Mouse (Mus musculus): ENCODE data around the gene Olfr1018. TPM values are rescaled to one million over a fixed set of nuclear protein-coding genes. Genes with fewer than 3 reads are reported as not detected.

Olfr1018 gene
- polyA plus RNA-seq (2012; rRNA removed), result not detected in 2 replicates

GRCm38 (mm10) chr2:85818179-85818578 lies at the start of gene Olfr1018:
TSS of gene Olfr1018 (plus strand) at chr2:85818479.

GRCm38 (mm10) chr2:85772413-85772812 lies 45.9 kb upstream of the Olfr1018 start, which contains the start of gene Olfr1014:
TSS of gene Olfr1014 (plus strand) at chr2:85772713.

GRCm38 (mm10) chr2:85781717-85782116 lies 36.6 kb upstream of the Olfr1018 start, which contains the start of gene Olfr1015:
TSS of gene Olfr1015 (plus strand) at chr2:85782017.

GRCm38 (mm10) chr2:85802444-85802843 lies 15.8 kb upstream of the Olfr1018 start, which contains the start of gene Olfr1016:
TSS of gene Olfr1016 (minus strand) at chr2:85802544.

GRCm38 (mm10) chr2:85845383-85845782 lies 27.1 kb downstream of the Olfr1018 start, which contains the start of gene Olfr1019:
TSS of gene Olfr1019 (minus strand) at chr2:85845483.

GRCm38 (mm10) chr2:85846730-85847129 lies 28.5 kb downstream of the Olfr1018 start, which contains the start of gene Olfr1020:
TSS of gene Olfr1020 (plus strand) at chr2:85847030.

GRCm38 (mm10) chr2:85868294-85868693 lies 50.0 kb downstream of the Olfr1018 start, which contains the start of gene Olfr1022:
TSS of gene Olfr1022 (plus strand) at chr2:85868594.

Other genes with a start within 250 kb of the Olfr1018 start
- not detected in 2 replicates for gene Olfr996, start 239.3 kb upstream of the Olfr1018 start, polyA plus RNA-seq (2012; rRNA removed)
- not detected in 2 replicates for gene Olfr998, start 229.5 kb upstream of the Olfr1018 start, polyA plus RNA-seq (2012; rRNA removed)
- gene Olfr1000, start 206.6 kb upstream of the Olfr1018 start, polyA plus RNA-seq (2012; rRNA removed), result not detected in 2 replicates
- not detected in 2 replicates for gene Olfr1002, start 167.8 kb upstream of the Olfr1018 start, polyA plus RNA-seq (2012; rRNA removed)
- gene Olfr154, start 154.0 kb upstream of the Olfr1018 start, polyA plus RNA-seq (2012; rRNA removed), result not detected in 2 replicates
- gene Olfr1006, start 139.7 kb upstream of the Olfr1018 start, polyA plus RNA-seq (2012; rRNA removed), result not detected in 2 replicates
- not detected in 2 replicates for gene Olfr1008, start 129.0 kb upstream of the Olfr1018 start, polyA plus RNA-seq (2012; rRNA removed)
- not detected in 2 replicates for gene Olfr1009, start 103.1 kb upstream of the Olfr1018 start, polyA plus RNA-seq (2012; rRNA removed)
- gene Olfr1012, start 55.7 kb upstream of the Olfr1018 start, polyA plus RNA-seq (2012; rRNA removed), result not detected in 2 replicates
- gene Olfr1013, start 51.4 kb upstream of the Olfr1018 start, polyA plus RNA-seq (2012; rRNA removed), result not detected in 2 replicates
- not detected in 2 replicates for gene Olfr1014, start 45.8 kb upstream of the Olfr1018 start, polyA plus RNA-seq (2012; rRNA removed)
- gene Olfr1015, start 36.5 kb upstream of the Olfr1018 start, polyA plus RNA-seq (2012; rRNA removed), result not detected in 2 replicates
- not detected in 2 replicates for gene Olfr1016, start 15.9 kb upstream of the Olfr1018 start, polyA plus RNA-seq (2012; rRNA removed)
- not detected in 2 replicates for gene Olfr1019, start 27.0 kb downstream of the Olfr1018 start, polyA plus RNA-seq (2012; rRNA removed)
- not detected in 2 replicates for gene Olfr1020, start 28.6 kb downstream of the Olfr1018 start, polyA plus RNA-seq (2012; rRNA removed)
- not detected in 2 replicates for gene Olfr1022, start 50.1 kb downstream of the Olfr1018 start, polyA plus RNA-seq (2012; rRNA removed)
- not detected in 2 replicates for gene Olfr1023, start 67.2 kb downstream of the Olfr1018 start, polyA plus RNA-seq (2012; rRNA removed)
- gene Olfr1024, start 86.6 kb downstream of the Olfr1018 start, polyA plus RNA-seq (2012; rRNA removed), result not detected in 2 replicates
- gene Olfr1025-ps1, start 96.7 kb downstream of the Olfr1018 start, polyA plus RNA-seq (2012; rRNA removed), result not detected in 2 replicates
- not detected in 2 replicates for gene Olfr1026, start 103.1 kb downstream of the Olfr1018 start, polyA plus RNA-seq (2012; rRNA removed)
- under 0.01 TPM in 1 of 2 replicates, not detected in the other for gene Olfr1028, start 132.0 kb downstream of the Olfr1018 start, polyA plus RNA-seq (2012; rRNA removed)
- gene Olfr1029, start 155.4 kb downstream of the Olfr1018 start, polyA plus RNA-seq (2012; rRNA removed), result not detected in 2 replicates
- not detected in 2 replicates for gene Olfr1030, start 160.8 kb downstream of the Olfr1018 start, polyA plus RNA-seq (2012; rRNA removed)
- not detected in 2 replicates for gene Olfr1031, start 171.8 kb downstream of the Olfr1018 start, polyA plus RNA-seq (2012; rRNA removed)
- not detected in 2 replicates for gene Olfr1032, start 187.1 kb downstream of the Olfr1018 start, polyA plus RNA-seq (2012; rRNA removed)
- gene Olfr1033, start 202.2 kb downstream of the Olfr1018 start, polyA plus RNA-seq (2012; rRNA removed), result 0.28 and 0.37 TPM in 2 replicates
- gene Olfr1034, start 227.4 kb downstream of the Olfr1018 start, polyA plus RNA-seq (2012; rRNA removed), result 0.06 and 0.09 TPM in 2 replicates